Mouse (Mus musculus): ENCODE measurements at regions not wholly inside any gene's neighbourhood (a gene's known extent, or its start where the extent isn't known, plus 50 kb on each side); places are given as distances from the start of the nearest gene placed in this dataset.
A peak's percentile ranks its signal among the peaks of the same experiment; 100 is the strongest.

DNA sequence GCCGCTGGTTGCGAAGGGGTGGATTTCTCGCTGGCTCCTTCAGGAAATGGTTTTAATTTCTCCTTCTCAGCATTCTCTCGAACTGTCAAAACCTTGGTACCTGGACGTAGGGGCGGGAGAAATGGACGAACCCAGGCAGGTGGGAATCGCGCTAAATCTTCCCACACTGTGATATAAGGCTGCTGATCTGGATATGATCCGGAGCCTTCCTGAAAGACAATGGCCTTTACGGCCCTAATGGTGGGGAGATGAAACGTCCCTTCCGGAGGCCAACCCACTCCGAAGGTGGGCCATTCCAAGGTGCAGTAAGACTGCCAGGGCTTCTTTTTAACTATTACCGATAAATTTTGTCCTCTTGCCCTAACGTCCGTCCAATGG lies 279.1 kb downstream of the Gm21863 start:
- 67% methylated on average over 17 of the region's 17 CpGs for WGBS
- peak overlapping the region; percentile 2; the same call in 1 of the 2 replicates for H3K4me3 ChIP-seq
- DNase-seq (ENCODE audit: low spot score) = peak; percentile 20
- peaks cover 41% of the 10 kb centered on the region for H3K36me3 ChIP-seq
- H3K9me3 ChIP-seq = peaks cover 75% of the 10 kb centered on the region
- H3K27ac ChIP-seq = no peak overlapping the region
- peaks cover 43% of the 10 kb centered on the region for H3K27me3 ChIP-seq (ENCODE audit: insufficient read depth, poor library complexity, severe bottlenecking)
- H3K4me1 ChIP-seq (replicated peaks) = no peaks in the 10 kb centered on the region

DNA sequence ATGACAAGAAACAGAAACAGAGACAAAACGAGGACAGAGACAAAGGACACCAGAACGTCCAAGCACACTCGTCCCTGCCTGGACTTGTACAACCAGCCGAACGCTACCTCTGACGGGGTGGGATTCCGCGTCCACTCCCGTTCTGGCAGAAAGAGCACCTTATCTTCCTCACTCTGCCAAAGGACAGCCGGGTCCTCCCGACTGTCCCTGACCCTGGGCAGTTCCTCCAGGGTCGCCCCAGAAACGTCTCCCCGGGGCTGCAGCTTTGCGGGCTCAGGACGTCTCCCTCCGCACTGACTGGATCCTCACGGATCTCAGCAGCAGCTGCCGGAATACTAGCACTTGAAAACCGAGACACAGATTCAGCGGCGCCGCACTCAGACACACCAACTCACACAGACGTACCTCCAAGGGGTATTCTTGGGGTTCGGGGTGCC lies 279.6 kb downstream of the Gm21863 start:
- Histone ChIP-seq H3K9me3 (peaks cover 73% of the 10 kb centered on the region), H3K27ac (no peak overlapping the region), H3K36me3 (peaks cover 37% of the 10 kb centered on the region), H3K27me3 (ENCODE audit: insufficient read depth, poor library complexity, severe bottlenecking) (peaks cover 43% of the 10 kb centered on the region), H3K4me3 (no peak overlapping the region), H3K4me1 (replicated peaks) (no peaks in the 10 kb centered on the region)
- peak; percentile 45 for DNase-seq (ENCODE audit: low spot score)
- WGBS = 71% methylated on average over 25 of the region's 25 CpGs

All from hindbrain, embryonic 10.5 days (tissue).